Mouse (Mus musculus) cerebellum, adult 8-10 months (tissue): ENCODE data around the gene Cyp2j8.
"Not testable (repeated sequence)": the region's sequence is repeated elsewhere in the genome, so short reads cannot be mapped to it uniquely, and the experiment has no call there.

ENCODE experiments used
- DNase-seq: peaks from one replicate; pipeline ENCODE4 v3.0.0; 2022

The Cyp2j8 gene

GRCm38 (mm10) chr4:96507286-96507685 is at the start of gene Cyp2j8:
Cyp2j8 (minus strand) TSS chr4:96507386.
- DNase-seq: no peak

DNA sequence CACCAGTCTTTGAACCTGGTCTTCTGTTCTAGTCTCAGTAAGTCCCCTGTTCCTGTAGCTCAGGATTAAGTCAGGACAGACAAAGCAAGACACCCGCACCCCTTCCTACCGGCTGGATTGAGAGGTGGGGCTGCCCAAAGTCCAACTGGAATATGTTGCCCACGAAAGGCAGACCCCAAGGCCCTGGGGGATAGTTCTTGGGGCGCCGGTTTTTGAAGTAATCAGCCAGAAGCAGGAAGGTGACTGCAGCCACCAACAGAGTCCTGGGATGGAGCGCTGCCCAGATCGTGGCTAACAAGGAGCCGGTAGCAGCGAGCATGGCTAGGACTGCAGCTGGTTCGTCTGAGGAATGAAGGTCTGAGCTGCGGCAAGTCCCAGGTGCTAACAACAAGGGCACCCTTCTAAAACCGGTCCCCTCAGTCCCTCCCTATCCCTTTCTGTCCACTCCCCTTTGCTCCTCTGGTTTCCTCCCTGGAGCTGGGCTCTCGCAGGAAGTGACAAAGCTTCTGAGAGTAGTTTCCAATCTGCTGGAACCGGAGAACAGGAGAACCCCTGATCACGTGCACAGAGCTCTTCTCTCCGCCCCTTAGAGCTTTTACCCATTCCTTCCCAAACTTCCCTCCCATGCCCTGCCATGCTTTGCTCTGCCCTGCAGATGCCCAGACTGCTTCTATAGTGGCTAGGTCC is 46.1 kb upstream of the Cyp2j8 start, which contains the start of gene Cyp2j6:
TSS of gene Cyp2j6 (minus strand) at position 529 of the 687 bp plus-strand sequence.
- peak; percentile 1 for DNase-seq

GRCm38 (mm10) chr4:96551619-96552018 is 44.4 kb upstream of the Cyp2j8 start:
- DNase-seq: no peak

- DNase-seq: no peak
These were observed 38.8 kb upstream of the Cyp2j8 start for GRCm38 (mm10) chr4:96545976-96546375.

DNA sequence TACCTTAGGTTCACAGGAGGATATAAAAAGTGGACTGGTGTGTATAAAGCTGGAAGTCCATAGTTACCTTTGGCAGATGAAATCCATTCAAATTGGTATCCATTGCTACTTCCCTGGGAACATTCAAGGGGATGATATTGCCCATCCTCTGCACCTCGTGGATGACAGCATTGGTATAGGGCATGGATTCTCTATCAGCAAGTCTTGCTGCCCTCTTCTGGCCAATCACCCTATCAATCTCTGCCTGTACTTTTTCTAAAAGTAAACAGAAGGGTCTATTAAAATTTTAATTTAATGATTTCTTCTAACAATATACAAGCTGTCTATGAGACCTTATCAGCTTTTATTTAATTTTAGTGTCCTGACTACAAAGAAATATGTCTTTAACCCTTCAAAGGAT is 18.6 kb upstream of the Cyp2j8 start:
- DNase-seq: no peak

- no peak for DNase-seq
These were observed 15.1 kb upstream of the Cyp2j8 start for GRCm38 (mm10) chr4:96522256-96522655.

DNA sequence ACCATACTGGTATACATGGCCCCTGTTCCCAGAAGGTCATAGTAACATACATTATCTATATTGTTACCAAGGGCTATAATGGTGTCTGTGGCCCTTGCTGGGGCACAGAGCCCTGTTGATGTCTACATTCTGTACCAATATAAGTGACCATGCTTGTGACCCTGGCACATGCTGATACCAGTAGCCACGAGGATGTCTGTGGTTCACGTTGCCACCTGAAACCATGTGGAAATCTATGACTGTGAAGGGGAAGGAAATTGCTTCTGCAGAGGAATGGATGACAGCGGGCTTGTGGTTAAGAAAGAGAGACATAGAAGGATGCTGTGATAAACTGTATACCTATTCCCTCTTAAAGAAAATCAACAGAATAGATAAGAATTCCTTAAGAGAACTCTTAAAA is 2.9 kb upstream of the Cyp2j8 start:
- DNase-seq: no peak

- DNase-seq: not testable (repeated sequence)
These were observed 43.7 kb downstream of the Cyp2j8 start for GRCm38 (mm10) chr4:96463311-96464060.
